Mouse (Mus musculus): ENCODE results near the gene Kcnq5. TPM values are rescaled to one million over a fixed set of nuclear protein-coding genes. Genes with fewer than 3 reads are reported as not detected.

The Kcnq5 gene
- polyA plus RNA-seq, 1 experiment from 2014 or later: 1.2 TPM

GRCm38 (mm10) chr1:21448227-21448626 is 513.5 kb downstream of the Kcnq5 start:
- Histone ChIP-seq H3K9ac (no peak overlapping the region), H3K27ac (no peak overlapping the region), H3K9me3 (replicated peaks) (no peaks in the 10 kb centered on the region), H3K27me3 (no peaks in the 10 kb centered on the region), H3K4me3 (replicated peaks) (no peak overlapping the region), H3K4me1 (no peaks in the 10 kb centered on the region), H3K4me2 (no peak overlapping the region), H3K36me3 (no peaks in the 10 kb centered on the region)
- WGBS: 65% methylated on average over 2 of the region's 2 CpGs
- ATAC-seq (replicated peaks; ENCODE audit: low FRiP score): no peak

- no peaks in the 10 kb centered on the region for H3K4me1 ChIP-seq
- no peak overlapping the region for H3K9ac ChIP-seq
- no peak overlapping the region for H3K4me3 ChIP-seq (replicated peaks)
- no peaks in the 10 kb centered on the region for H3K36me3 ChIP-seq
- no peaks in the 10 kb centered on the region for H3K9me3 ChIP-seq (replicated peaks)
- 79% methylated on average over 3 of the region's 3 CpGs for WGBS
- H3K27ac ChIP-seq: no peak overlapping the region
- no peak for ATAC-seq (replicated peaks; ENCODE audit: low FRiP score)
- no peak overlapping the region for H3K4me2 ChIP-seq
- no peaks in the 10 kb centered on the region for H3K27me3 ChIP-seq
Observed at GRCm38 (mm10) chr1:21436753-21437152, 525.0 kb downstream of the Kcnq5 start.

- H3K9me3 ChIP-seq (replicated peaks): no peaks in the 10 kb centered on the region
- H3K27ac ChIP-seq: no peak overlapping the region
- no peaks in the 10 kb centered on the region for H3K4me1 ChIP-seq
- no peak overlapping the region for H3K4me2 ChIP-seq
- ATAC-seq (replicated peaks; ENCODE audit: low FRiP score): no peak
- no peak overlapping the region for H3K4me3 ChIP-seq (replicated peaks)
- no peaks in the 10 kb centered on the region for H3K27me3 ChIP-seq
- H3K36me3 ChIP-seq: no peaks in the 10 kb centered on the region
- H3K9ac ChIP-seq: no peak overlapping the region
- WGBS: 74% methylated on average over 3 of the region's 3 CpGs
Observed at GRCm38 (mm10) chr1:21434853-21435252, 526.9 kb downstream of the Kcnq5 start.

GRCm38 (mm10) chr1:21431666-21432065 is 530.1 kb downstream of the Kcnq5 start:
- 93% methylated on average over 3 of the region's 3 CpGs for WGBS
- no peaks in the 10 kb centered on the region for H3K27me3 ChIP-seq
- ATAC-seq (replicated peaks; ENCODE audit: low FRiP score): no peak

GRCm38 (mm10) chr1:21428079-21428478 is 533.7 kb downstream of the Kcnq5 start:
- no peak overlapping the region for H3K9ac ChIP-seq
- no peaks in the 10 kb centered on the region for H3K9me3 ChIP-seq (replicated peaks)
- no peak overlapping the region for H3K4me2 ChIP-seq
- WGBS: 82% methylated on average over 4 of the region's 4 CpGs
- no peaks in the 10 kb centered on the region for H3K27me3 ChIP-seq
- H3K27ac ChIP-seq: no peak overlapping the region
- no peaks in the 10 kb centered on the region for H3K36me3 ChIP-seq
- H3K4me1 ChIP-seq: no peaks in the 10 kb centered on the region
- H3K4me3 ChIP-seq (replicated peaks): no peak overlapping the region
- no peak for ATAC-seq (replicated peaks; ENCODE audit: low FRiP score)

More at GRCm38 (mm10) chr1:21431666-21432065, 530.1 kb downstream of the Kcnq5 start:
- Histone ChIP-seq H3K4me2 (no peak overlapping the region), H3K9ac (no peak overlapping the region), H3K9me3 (replicated peaks) (no peaks in the 10 kb centered on the region), H3K4me1 (no peaks in the 10 kb centered on the region), H3K27ac (no peak overlapping the region), H3K4me3 (replicated peaks) (no peak overlapping the region), H3K36me3 (no peaks in the 10 kb centered on the region)

- H3K4me2 ChIP-seq: no peak overlapping the region
- 84% methylated on average over 2 of the region's 2 CpGs for WGBS
Observed at GRCm38 (mm10) chr1:21425654-21426053, 536.1 kb downstream of the Kcnq5 start.

GRCm38 (mm10) chr1:21419370-21419769 is 542.4 kb downstream of the Kcnq5 start:
- no peaks in the 10 kb centered on the region for H3K36me3 ChIP-seq
- H3K4me2 ChIP-seq: no peak overlapping the region
- no peak overlapping the region for H3K4me3 ChIP-seq (replicated peaks)
- H3K9me3 ChIP-seq (replicated peaks): no peaks in the 10 kb centered on the region
- H3K9ac ChIP-seq: no peak overlapping the region
- ATAC-seq (replicated peaks; ENCODE audit: low FRiP score): no peak
- H3K27ac ChIP-seq: no peak overlapping the region
- H3K4me1 ChIP-seq: no peaks in the 10 kb centered on the region
- no peaks in the 10 kb centered on the region for H3K27me3 ChIP-seq

More at GRCm38 (mm10) chr1:21425654-21426053, 536.1 kb downstream of the Kcnq5 start:
- no peak overlapping the region for H3K4me3 ChIP-seq (replicated peaks)
- H3K27ac ChIP-seq: no peak overlapping the region
- H3K27me3 ChIP-seq: no peaks in the 10 kb centered on the region
- no peaks in the 10 kb centered on the region for H3K36me3 ChIP-seq
- H3K4me1 ChIP-seq: no peaks in the 10 kb centered on the region
- H3K9me3 ChIP-seq (replicated peaks): no peaks in the 10 kb centered on the region
- H3K9ac ChIP-seq: no peak overlapping the region
- ATAC-seq (replicated peaks; ENCODE audit: low FRiP score): no peak

GRCm38 (mm10) chr1:21412197-21412555 is 549.6 kb downstream of the Kcnq5 start:
- Histone ChIP-seq H3K9ac (no peak overlapping the region), H3K4me1 (0 out of 2 replicates have a peak, but pooled peaks cover 6% of the 10 kb centered on the region), H3K36me3 (no peaks in the 10 kb centered on the region), H3K27ac (no peak overlapping the region), H3K27me3 (no peaks in the 10 kb centered on the region), H3K4me3 (replicated peaks) (no peak overlapping the region), H3K9me3 (replicated peaks) (no peaks in the 10 kb centered on the region), H3K4me2 (no peak overlapping the region)
- no peak for ATAC-seq (replicated peaks; ENCODE audit: low FRiP score)
- 86% methylated on average over 2 of the region's 2 CpGs for WGBS

- peak; percentile 78 for ATAC-seq (replicated peaks; ENCODE audit: low FRiP score)
- H3K36me3 ChIP-seq: no peaks in the 10 kb centered on the region
- WGBS: 48% methylated on average over 18 of the region's 18 CpGs
Observed at GRCm38 (mm10) chr1:21411331-21412196, 550.2 kb downstream of the Kcnq5 start.

GRCm38 (mm10) chr1:21407266-21407665 is 554.5 kb downstream of the Kcnq5 start:
- ATAC-seq (replicated peaks; ENCODE audit: low FRiP score): no peak
- H3K9me3 ChIP-seq (replicated peaks): no peaks in the 10 kb centered on the region
- no peak overlapping the region for H3K9ac ChIP-seq
- WGBS: 32% methylated on average over 2 of the region's 2 CpGs
- H3K4me3 ChIP-seq (replicated peaks): no peak overlapping the region
- no peaks in the 10 kb centered on the region for H3K36me3 ChIP-seq
- H3K4me1 ChIP-seq: 0 out of 2 replicates have a peak, but pooled peaks cover 6% of the 10 kb centered on the region
- no peak overlapping the region for H3K27ac ChIP-seq
- H3K4me2 ChIP-seq: no peak overlapping the region
- H3K27me3 ChIP-seq: no peaks in the 10 kb centered on the region

More at GRCm38 (mm10) chr1:21411331-21412196, 550.2 kb downstream of the Kcnq5 start:
- no peaks in the 10 kb centered on the region for H3K27me3 ChIP-seq
- H3K4me3 ChIP-seq (replicated peaks): no peak overlapping the region
- H3K27ac ChIP-seq: no peak overlapping the region
- no peak overlapping the region for H3K9ac ChIP-seq
- peak overlapping the region; percentile 46 for H3K4me2 ChIP-seq
- 0 out of 2 replicates have a peak, but pooled peaks cover 6% of the 10 kb centered on the region for H3K4me1 ChIP-seq
- H3K9me3 ChIP-seq (replicated peaks): no peaks in the 10 kb centered on the region

- H3K4me1 ChIP-seq: no peaks in the 10 kb centered on the region
- 90% methylated on average over 8 of the region's 8 CpGs for WGBS
- H3K27me3 ChIP-seq: no peaks in the 10 kb centered on the region
- no peak overlapping the region for H3K9ac ChIP-seq
- H3K9me3 ChIP-seq (replicated peaks): no peaks in the 10 kb centered on the region
- H3K4me2 ChIP-seq: no peak overlapping the region
- no peaks in the 10 kb centered on the region for H3K36me3 ChIP-seq
- no peak overlapping the region for H3K4me3 ChIP-seq (replicated peaks)
- no peak for ATAC-seq (replicated peaks; ENCODE audit: low FRiP score)
- H3K27ac ChIP-seq: no peak overlapping the region
Observed at GRCm38 (mm10) chr1:21402804-21403203, 558.9 kb downstream of the Kcnq5 start.

GRCm38 (mm10) chr1:21391138-21391671 is 570.5 kb downstream of the Kcnq5 start:
- H3K27ac ChIP-seq: no peak overlapping the region
- no peak overlapping the region for H3K4me2 ChIP-seq
- 0 out of 2 replicates have a peak, but pooled peaks have one; percentile 62 for ATAC-seq (replicated peaks; ENCODE audit: low FRiP score)
- no peaks in the 10 kb centered on the region for H3K27me3 ChIP-seq
- H3K36me3 ChIP-seq: no peaks in the 10 kb centered on the region
- no peaks in the 10 kb centered on the region for H3K9me3 ChIP-seq (replicated peaks)
- H3K4me1 ChIP-seq: 0 out of 2 replicates have a peak, but pooled peaks cover 3% of the 10 kb centered on the region
- no peak overlapping the region for H3K9ac ChIP-seq
- WGBS: 38% methylated on average over 6 of the region's 6 CpGs
- no peak overlapping the region for H3K4me3 ChIP-seq (replicated peaks)

Measured in kidney, embryonic 15.5 days (tissue).